Mouse (Mus musculus): Measurements from ENCODE around the gene Slc7a1. TPM values are rescaled to one million over a fixed set of nuclear protein-coding genes. Genes with fewer than 3 reads are reported as not detected.

Gene Slc7a1
- polyA plus RNA-seq, 1 experiment from 2014 or later, result 12.9 TPM

GRCm38 (mm10) chr5:148387820-148388219 is 11.9 kb downstream of the Slc7a1 start:
- Histone ChIP-seq H3K4me2 (ENCODE audit: low read depth, low read length) (no peak overlapping the region), H3K27ac (ENCODE audit: low read length) (peak overlapping the region; percentile 19; the same call in 1 of the 2 replicates), H3K4me1 (replicated peaks; ENCODE audit: control insufficient read depth, insufficient read depth, low read length) (peaks cover 23% of the 10 kb centered on the region), H3K9me3 (ENCODE audit: control insufficient read depth, low read length) (no peaks in the 10 kb centered on the region), H3K27me3 (ENCODE audit: control insufficient read depth, insufficient read depth, low read depth, low read length) (no peaks in the 10 kb centered on the region), H3K36me3 (ENCODE audit: control insufficient read depth, insufficient read depth, low read length) (no peaks in the 10 kb centered on the region), H3K9ac (ENCODE audit: low read length) (no peak overlapping the region), H3K4me3 (ENCODE audit: low read length) (no peak overlapping the region)
- ATAC-seq (ENCODE audit: low read depth), result no peak
- WGBS, result 92% methylated on average over 2 of the region's 2 CpGs

DNA sequence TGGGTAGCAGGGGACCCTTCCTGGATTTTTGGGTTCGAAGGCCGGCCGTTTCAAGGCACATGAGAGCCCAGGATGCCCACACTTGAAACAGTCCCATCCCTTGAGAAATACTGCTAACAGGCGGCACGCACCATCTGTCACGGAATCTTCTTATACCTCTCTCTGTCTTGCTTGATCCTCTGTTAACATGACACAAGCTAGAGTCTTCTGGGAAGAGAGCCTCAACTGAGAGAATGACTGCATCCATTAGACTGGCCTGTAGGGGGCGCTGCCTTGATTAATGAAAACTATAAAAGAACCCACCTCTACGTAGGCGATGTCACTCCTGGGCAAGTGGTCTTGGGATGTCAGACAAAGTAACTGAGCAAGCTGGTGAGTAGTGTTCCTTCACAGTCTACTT is 13.2 kb downstream of the Slc7a1 start:
- no peaks in the 10 kb centered on the region for H3K36me3 ChIP-seq (ENCODE audit: control insufficient read depth, insufficient read depth, low read length)
- H3K27me3 ChIP-seq (ENCODE audit: control insufficient read depth, insufficient read depth, low read depth, low read length), result no peaks in the 10 kb centered on the region
- H3K9me3 ChIP-seq (ENCODE audit: control insufficient read depth, low read length), result no peaks in the 10 kb centered on the region
- WGBS, result 86% methylated on average over 9 of the region's 9 CpGs
- H3K27ac ChIP-seq (ENCODE audit: low read length), result no peak overlapping the region
- H3K4me2 ChIP-seq (ENCODE audit: low read depth, low read length), result no peak overlapping the region
- no peak overlapping the region for H3K4me3 ChIP-seq (ENCODE audit: low read length)
- no peak for ATAC-seq (ENCODE audit: low read depth)
- no peak overlapping the region for H3K9ac ChIP-seq (ENCODE audit: low read length)
- H3K4me1 ChIP-seq (replicated peaks; ENCODE audit: control insufficient read depth, insufficient read depth, low read length), result peaks cover 23% of the 10 kb centered on the region

DNA sequence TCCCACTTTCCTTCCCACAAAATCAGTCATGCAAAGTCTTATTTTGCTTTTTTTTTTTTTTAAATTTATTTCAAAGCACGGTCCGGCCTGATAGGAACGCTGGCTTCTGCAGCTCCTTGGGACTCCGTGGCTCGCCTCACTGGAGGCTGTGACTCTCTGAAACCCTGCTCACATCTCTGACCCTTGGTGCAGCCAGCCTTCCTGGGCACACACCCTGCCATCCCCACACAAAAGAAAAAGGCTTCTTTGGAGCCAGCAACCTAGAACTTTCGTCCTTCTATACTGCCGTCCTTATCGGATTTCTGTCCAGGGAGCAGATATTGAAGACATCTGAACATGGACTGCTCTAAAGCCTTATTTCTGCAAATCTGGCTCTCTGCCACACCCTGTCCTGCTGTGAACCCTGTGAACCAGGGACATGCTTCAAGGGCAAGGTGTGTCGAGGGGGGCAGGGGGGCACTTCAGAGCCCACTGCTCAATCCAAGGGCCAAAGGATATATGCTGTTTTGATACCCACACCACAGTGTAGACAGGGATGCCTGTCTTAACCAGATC is 15.1 kb downstream of the Slc7a1 start:
- Histone ChIP-seq H3K4me3 (ENCODE audit: low read length) (no peak overlapping the region), H3K9ac (ENCODE audit: low read length) (no peak overlapping the region), H3K4me1 (replicated peaks; ENCODE audit: control insufficient read depth, insufficient read depth, low read length) (peaks cover 26% of the 10 kb centered on the region), H3K27ac (ENCODE audit: low read length) (no peak overlapping the region), H3K27me3 (ENCODE audit: control insufficient read depth, insufficient read depth, low read depth, low read length) (no peaks in the 10 kb centered on the region), H3K36me3 (ENCODE audit: control insufficient read depth, insufficient read depth, low read length) (no peaks in the 10 kb centered on the region), H3K9me3 (ENCODE audit: control insufficient read depth, low read length) (no peaks in the 10 kb centered on the region), H3K4me2 (ENCODE audit: low read depth, low read length) (no peak overlapping the region)
- no peak for ATAC-seq (ENCODE audit: low read depth)
- WGBS, result 75% methylated on average over 9 of the region's 9 CpGs

GRCm38 (mm10) chr5:148383841-148384500 is 15.7 kb downstream of the Slc7a1 start:
- ATAC-seq (ENCODE audit: low read depth), result no peak
- Histone ChIP-seq H3K36me3 (ENCODE audit: control insufficient read depth, insufficient read depth, low read length) (no peaks in the 10 kb centered on the region), H3K4me3 (ENCODE audit: low read length) (no peak overlapping the region), H3K4me2 (ENCODE audit: low read depth, low read length) (no peak overlapping the region), H3K4me1 (replicated peaks; ENCODE audit: control insufficient read depth, insufficient read depth, low read length) (peaks cover 26% of the 10 kb centered on the region), H3K27ac (ENCODE audit: low read length) (no peak overlapping the region), H3K9me3 (ENCODE audit: control insufficient read depth, low read length) (no peaks in the 10 kb centered on the region), H3K27me3 (ENCODE audit: control insufficient read depth, insufficient read depth, low read depth, low read length) (no peaks in the 10 kb centered on the region), H3K9ac (ENCODE audit: low read length) (no peak overlapping the region)
- whole genome bisulfite sequencing, result 55% methylated on average over 14 of the region's 14 CpGs

DNA sequence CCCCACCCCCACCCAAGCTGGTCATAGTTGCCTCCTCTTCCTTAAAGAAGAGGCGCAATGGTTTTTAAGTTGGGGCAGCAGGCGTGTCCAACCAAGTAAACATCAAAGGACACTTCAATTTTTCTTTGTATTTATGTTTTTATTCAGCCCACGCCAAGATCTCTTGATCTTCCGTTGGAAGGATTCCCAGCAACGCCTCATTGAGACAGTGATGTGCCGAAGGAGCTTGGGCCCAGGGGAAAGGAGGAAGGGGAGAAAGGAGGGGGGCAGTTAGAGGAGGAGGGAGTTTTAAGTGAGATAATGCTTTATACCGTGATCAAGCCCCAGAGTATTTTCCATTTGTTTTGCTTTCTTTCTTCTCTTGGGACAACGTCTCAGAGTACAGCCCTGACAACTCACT is 18.6 kb downstream of the Slc7a1 start:
- no peaks in the 10 kb centered on the region for H3K27me3 ChIP-seq (ENCODE audit: control insufficient read depth, insufficient read depth, low read depth, low read length)
- no peak overlapping the region for H3K4me3 ChIP-seq (ENCODE audit: low read length)
- no peak for ATAC-seq (ENCODE audit: low read depth)
- H3K9ac ChIP-seq (ENCODE audit: low read length), result no peak overlapping the region
- no peaks in the 10 kb centered on the region for H3K9me3 ChIP-seq (ENCODE audit: control insufficient read depth, low read length)
- 45% methylated on average over 8 of the region's 8 CpGs for WGBS
- no peak overlapping the region for H3K4me2 ChIP-seq (ENCODE audit: low read depth, low read length)
- H3K36me3 ChIP-seq (ENCODE audit: control insufficient read depth, insufficient read depth, low read length), result no peaks in the 10 kb centered on the region
- peaks cover 15% of the 10 kb centered on the region for H3K4me1 ChIP-seq (replicated peaks; ENCODE audit: control insufficient read depth, insufficient read depth, low read length)
- no peak overlapping the region for H3K27ac ChIP-seq (ENCODE audit: low read length)

GRCm38 (mm10) chr5:148380246-148380504 is 19.5 kb downstream of the Slc7a1 start:
- Histone ChIP-seq H3K27ac (ENCODE audit: low read length) (no peak overlapping the region), H3K4me3 (ENCODE audit: low read length) (no peak overlapping the region), H3K9me3 (ENCODE audit: control insufficient read depth, low read length) (0 out of 2 replicates have a peak, but pooled peaks cover 3% of the 10 kb centered on the region), H3K36me3 (ENCODE audit: control insufficient read depth, insufficient read depth, low read length) (peaks cover 4% of the 10 kb centered on the region; the same call in 1 of the 2 replicates), H3K27me3 (ENCODE audit: control insufficient read depth, insufficient read depth, low read depth, low read length) (no peaks in the 10 kb centered on the region), H3K4me2 (ENCODE audit: low read depth, low read length) (no peak overlapping the region), H3K4me1 (replicated peaks; ENCODE audit: control insufficient read depth, insufficient read depth, low read length) (peaks cover 15% of the 10 kb centered on the region), H3K9ac (ENCODE audit: low read length) (no peak overlapping the region)
- 92% methylated on average over 6 of the region's 6 CpGs for WGBS
- ATAC-seq (ENCODE audit: low read depth), result no peak

DNA sequence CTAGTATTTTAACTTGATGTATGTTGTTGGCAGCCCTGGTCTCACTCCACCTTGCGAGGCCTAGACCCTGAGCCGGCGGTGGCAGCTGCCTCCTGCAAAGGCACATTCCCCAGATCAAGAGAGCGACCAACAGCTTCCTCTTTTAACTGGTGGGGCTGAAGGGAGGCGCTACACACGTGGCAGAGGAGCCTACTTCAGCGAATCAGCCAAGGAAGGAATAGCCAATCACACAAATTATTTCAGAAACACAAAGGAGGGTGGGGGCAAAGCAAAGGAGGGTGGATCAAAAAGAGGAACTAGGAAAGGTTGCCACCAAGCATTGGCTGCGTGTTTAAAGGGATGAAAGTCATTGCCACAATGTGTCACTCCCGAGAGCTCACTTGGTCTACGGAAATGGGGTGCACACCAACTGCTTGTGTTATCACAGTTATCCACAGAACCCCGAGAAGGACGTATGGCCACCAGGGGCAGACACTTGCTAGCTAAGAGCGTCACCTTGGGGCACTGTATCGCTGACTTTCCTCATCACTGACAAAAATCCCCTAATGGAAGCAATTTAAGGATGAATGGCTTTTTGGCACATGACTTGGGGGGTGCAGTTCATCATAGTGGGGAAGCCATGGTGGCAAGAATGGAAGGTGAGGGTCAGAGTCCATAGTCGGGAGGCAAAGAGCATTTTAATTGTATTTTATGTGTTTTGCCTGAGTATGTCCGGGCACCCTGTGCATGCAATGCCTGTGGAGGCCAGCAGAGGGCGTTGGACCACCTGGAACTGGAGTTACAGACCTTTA is 20.1 kb downstream of the Slc7a1 start:
- ATAC-seq (ENCODE audit: low read depth), result no peak
- Histone ChIP-seq H3K9ac (ENCODE audit: low read length) (no peak overlapping the region), H3K4me1 (replicated peaks; ENCODE audit: control insufficient read depth, insufficient read depth, low read length) (peaks cover 11% of the 10 kb centered on the region), H3K36me3 (ENCODE audit: control insufficient read depth, insufficient read depth, low read length) (peaks cover 4% of the 10 kb centered on the region; the same call in 1 of the 2 replicates), H3K9me3 (ENCODE audit: control insufficient read depth, low read length) (0 out of 2 replicates have a peak, but pooled peaks cover 3% of the 10 kb centered on the region), H3K4me2 (ENCODE audit: low read depth, low read length) (no peak overlapping the region), H3K4me3 (ENCODE audit: low read length) (no peak overlapping the region), H3K27ac (ENCODE audit: low read length) (no peak overlapping the region), H3K27me3 (ENCODE audit: control insufficient read depth, insufficient read depth, low read depth, low read length) (no peaks in the 10 kb centered on the region)
- WGBS, result 84% methylated on average over 17 of the region's 17 CpGs

DNA sequence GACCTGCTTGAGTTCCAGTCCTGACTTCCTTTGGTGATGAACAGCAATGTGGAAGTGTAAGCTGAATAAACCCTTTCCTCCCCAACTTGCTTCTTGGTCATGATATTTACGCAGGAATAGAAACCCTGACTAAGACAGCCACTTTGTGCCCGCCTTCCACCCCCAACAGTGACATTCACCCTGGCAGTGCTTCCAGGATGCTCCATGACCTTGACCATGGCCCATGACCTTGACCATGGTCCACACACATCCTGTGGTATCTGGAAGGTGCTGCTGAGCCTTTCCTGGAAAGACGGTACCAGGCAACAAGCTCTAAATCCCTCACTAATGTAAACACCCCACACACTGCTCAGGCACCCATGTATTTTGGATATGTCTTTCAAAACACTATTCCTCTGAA is 21.0 kb downstream of the Slc7a1 start:
- Histone ChIP-seq H3K27me3 (ENCODE audit: control insufficient read depth, insufficient read depth, low read depth, low read length) (no peaks in the 10 kb centered on the region), H3K9ac (ENCODE audit: low read length) (no peak overlapping the region), H3K4me2 (ENCODE audit: low read depth, low read length) (no peak overlapping the region), H3K9me3 (ENCODE audit: control insufficient read depth, low read length) (0 out of 2 replicates have a peak, but pooled peaks cover 3% of the 10 kb centered on the region), H3K27ac (ENCODE audit: low read length) (no peak overlapping the region), H3K4me1 (replicated peaks; ENCODE audit: control insufficient read depth, insufficient read depth, low read length) (peaks cover 4% of the 10 kb centered on the region), H3K4me3 (ENCODE audit: low read length) (no peak overlapping the region), H3K36me3 (ENCODE audit: control insufficient read depth, insufficient read depth, low read length) (peaks cover 4% of the 10 kb centered on the region; the same call in 1 of the 2 replicates)
- no peak for ATAC-seq (ENCODE audit: low read depth)
- WGBS, result 85% methylated on average over 3 of the region's 3 CpGs

- H3K4me3 ChIP-seq (ENCODE audit: low read length), result no peak overlapping the region
- no peak for ATAC-seq (ENCODE audit: low read depth)
- no peak overlapping the region for H3K9ac ChIP-seq (ENCODE audit: low read length)
- no peak overlapping the region for H3K4me2 ChIP-seq (ENCODE audit: low read depth, low read length)
- 0 out of 2 replicates have a peak, but pooled peaks cover 3% of the 10 kb centered on the region for H3K9me3 ChIP-seq (ENCODE audit: control insufficient read depth, low read length)
- H3K27me3 ChIP-seq (ENCODE audit: control insufficient read depth, insufficient read depth, low read depth, low read length), result no peaks in the 10 kb centered on the region
- H3K4me1 ChIP-seq (replicated peaks; ENCODE audit: control insufficient read depth, insufficient read depth, low read length), result peaks cover 5% of the 10 kb centered on the region; the same call in 1 of the 2 replicates
- H3K36me3 ChIP-seq (ENCODE audit: control insufficient read depth, insufficient read depth, low read length), result peaks cover 4% of the 10 kb centered on the region; the same call in 1 of the 2 replicates
- H3K27ac ChIP-seq (ENCODE audit: low read length), result no peak overlapping the region
- 63% methylated on average over 4 of the region's 4 CpGs for WGBS
Observed at GRCm38 (mm10) chr5:148378232-148378508, 21.5 kb downstream of the Slc7a1 start.

Data from lung, embryonic 16.5 days (tissue).